Mouse (Mus musculus) testis, adult 2 months (tissue): ENCODE results near the gene Brd3os.

ENCODE experiments used
- CTCF ChIP-seq: fragments of 200-500 bp; IDR thresholded peaks from 2 replicates; pipeline ENCODE4 v1.5.1; 2012; ENCODE audit warnings: low read depth, mild to moderate bottlenecking, inconsistent platforms, low read length, moderate library complexity; ENCODE audit not compliant: control insufficient read depth, insufficient read depth, insufficient replicate concordance
- POLR2A ChIP-seq: fragments of 200-500 bp; IDR thresholded peaks from 2 replicates; pipeline ENCODE4 v1.6.1; 2012; ENCODE audit warnings: low read depth, mild to moderate bottlenecking, inconsistent platforms, low read length, moderate library complexity; ENCODE audit not compliant: control insufficient read depth

DNA sequence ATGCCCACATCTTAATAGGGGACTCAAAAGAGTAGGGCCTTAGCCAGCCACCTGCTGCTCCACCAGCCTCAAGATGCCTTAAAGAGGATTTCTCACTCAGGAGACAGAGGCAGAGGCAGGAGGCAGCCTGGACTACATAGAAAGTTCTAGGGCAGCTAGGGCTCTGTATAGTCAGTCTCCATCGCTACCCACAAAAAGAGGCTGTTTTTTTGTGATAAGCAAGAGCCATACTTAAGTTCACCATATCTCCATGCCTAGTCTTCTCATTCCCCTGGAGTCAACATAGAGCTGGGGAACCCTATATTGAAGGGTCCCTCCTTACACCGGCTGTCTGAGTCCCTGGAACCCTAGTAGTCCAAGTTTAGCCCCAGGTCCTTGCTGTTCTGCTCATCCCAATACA, 28.4 kb downstream of the Brd3os start:
- no peak for TF ChIP-seq CTCF
- no peak for TF ChIP-seq POLR2A
